Mouse (Mus musculus): ENCODE results near the gene Rbm17. TPM values are rescaled to one million over a fixed set of nuclear protein-coding genes. Genes with fewer than 3 reads are reported as not detected.
"Not testable (repeated sequence)": the region's sequence is repeated elsewhere in the genome, so short reads cannot be mapped to it uniquely, and the experiment has no call there.

Gene Rbm17
- total and polyA plus RNA-seq, 2 experiments, result 19.5 to 73.6 TPM

GRCm38 (mm10) chr2:11543158-11543557 is 60.8 kb downstream of the Rbm17 start:
- no peak for DNase-seq (ENCODE audit: extremely low read depth, low read depth, low spot score)
- Histone ChIP-seq H3K4me1 (ENCODE audit: control insufficient read depth, insufficient read depth, low read length) (peaks cover 4% of the 10 kb centered on the region; the same call in 1 of the 2 replicates), H3K4me3 (ENCODE audit: insufficient read depth, low read depth, low read length) (no peak overlapping the region), H3K27ac (replicated peaks; ENCODE audit: insufficient read depth, low read depth, low read length) (no peak overlapping the region), H3K27me3 (ENCODE audit: control insufficient read depth, insufficient read depth, low read length) (no peaks in the 10 kb centered on the region), H3K36me3 (ENCODE audit: control insufficient read depth, insufficient read depth, low read length) (no peaks in the 10 kb centered on the region), H3K9ac (ENCODE audit: low read depth, low read length) (no peak overlapping the region), H3K79me2 (ENCODE audit: control insufficient read depth, insufficient read depth, low read length) (no peaks in the 10 kb centered on the region)
- WGBS, result 79% methylated on average over 7 of the region's 7 CpGs
- TF ChIP-seq POLR2A (IDR thresholded peaks at IDR 0.05; ENCODE audit: extremely low read depth, insufficient read depth, low read length) (no peak), CTCF (IDR thresholded peaks at IDR 0.05; ENCODE audit: low read depth, low read length) (0 out of 2 replicates have a peak, but pooled peaks have one; percentile 14)

- no peaks in the 10 kb centered on the region for H3K27me3 ChIP-seq (ENCODE audit: control insufficient read depth, insufficient read depth, low read length)
- TF ChIP-seq CTCF (IDR thresholded peaks at IDR 0.05; ENCODE audit: low read depth, low read length), result peak; percentile 71
- TF ChIP-seq POLR2A (IDR thresholded peaks at IDR 0.05; ENCODE audit: extremely low read depth, insufficient read depth, low read length), result no peak
- H3K9ac ChIP-seq (ENCODE audit: low read depth, low read length), result no peak overlapping the region
- H3K36me3 ChIP-seq (ENCODE audit: control insufficient read depth, insufficient read depth, low read length), result no peaks in the 10 kb centered on the region
- DNase-seq (ENCODE audit: extremely low read depth, low read depth, low spot score), result peak; percentile 70
- H3K79me2 ChIP-seq (ENCODE audit: control insufficient read depth, insufficient read depth, low read length), result no peaks in the 10 kb centered on the region
- WGBS, result 29% methylated on average over 1 of the region's 1 CpGs
- H3K4me3 ChIP-seq (ENCODE audit: insufficient read depth, low read depth, low read length), result no peak overlapping the region
- peaks cover 4% of the 10 kb centered on the region; the same call in 1 of the 2 replicates for H3K4me1 ChIP-seq (ENCODE audit: control insufficient read depth, insufficient read depth, low read length)
- H3K27ac ChIP-seq (replicated peaks; ENCODE audit: insufficient read depth, low read depth, low read length), result no peak overlapping the region
These were observed 61.3 kb downstream of the Rbm17 start for GRCm38 (mm10) chr2:11542640-11543039.

DNA sequence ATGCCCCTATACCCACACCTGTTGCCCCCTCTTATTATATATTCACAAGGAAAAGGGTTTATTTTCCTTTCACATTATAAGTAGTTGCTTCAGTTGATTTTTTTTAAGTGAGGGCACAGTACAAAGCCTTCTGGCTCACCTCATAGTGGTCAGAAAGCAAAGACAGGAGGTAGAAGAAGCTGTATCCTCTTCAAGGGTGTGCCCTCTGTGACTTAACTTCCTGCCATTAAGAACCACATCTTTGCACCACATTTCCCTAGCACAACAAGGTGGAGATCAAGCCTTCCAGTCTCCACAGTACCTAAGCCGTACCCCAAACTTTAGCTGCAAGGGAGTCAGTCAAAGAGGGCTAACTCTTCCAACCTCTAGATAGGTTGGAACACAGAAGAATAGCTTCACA is 61.8 kb downstream of the Rbm17 start:
- DNase-seq (ENCODE audit: extremely low read depth, low read depth, low spot score), result no peak
- Histone ChIP-seq H3K79me2 (ENCODE audit: control insufficient read depth, insufficient read depth, low read length) (no peaks in the 10 kb centered on the region), H3K27ac (replicated peaks; ENCODE audit: insufficient read depth, low read depth, low read length) (no peak overlapping the region), H3K27me3 (ENCODE audit: control insufficient read depth, insufficient read depth, low read length) (no peaks in the 10 kb centered on the region), H3K9ac (ENCODE audit: low read depth, low read length) (no peak overlapping the region), H3K4me3 (ENCODE audit: insufficient read depth, low read depth, low read length) (no peak overlapping the region), H3K4me1 (ENCODE audit: control insufficient read depth, insufficient read depth, low read length) (peaks cover 4% of the 10 kb centered on the region; the same call in 1 of the 2 replicates), H3K36me3 (ENCODE audit: control insufficient read depth, insufficient read depth, low read length) (no peaks in the 10 kb centered on the region)
- 100% methylated on average over 1 of the region's 1 CpGs for WGBS
- TF ChIP-seq CTCF (IDR thresholded peaks at IDR 0.05; ENCODE audit: low read depth, low read length) (no peak), POLR2A (IDR thresholded peaks at IDR 0.05; ENCODE audit: extremely low read depth, insufficient read depth, low read length) (no peak)

- not testable (repeated sequence) for H3K9ac ChIP-seq (ENCODE audit: low read depth, low read length); H3K4me1 ChIP-seq (ENCODE audit: control insufficient read depth, insufficient read depth, low read length); H3K36me3 ChIP-seq (ENCODE audit: control insufficient read depth, insufficient read depth, low read length); H3K27me3 ChIP-seq (ENCODE audit: control insufficient read depth, insufficient read depth, low read length); H3K79me2 ChIP-seq (ENCODE audit: control insufficient read depth, insufficient read depth, low read length); H3K27ac ChIP-seq (replicated peaks; ENCODE audit: insufficient read depth, low read depth, low read length); DNase-seq (ENCODE audit: extremely low read depth, low read depth, low spot score); H3K4me3 ChIP-seq (ENCODE audit: insufficient read depth, low read depth, low read length)
- 61% methylated on average over 1 of the region's 1 CpGs for WGBS
These were observed 62.4 kb downstream of the Rbm17 start for GRCm38 (mm10) chr2:11541528-11541927.

GRCm38 (mm10) chr2:11535966-11536365 is 68.0 kb downstream of the Rbm17 start:
- DNase-seq (ENCODE audit: extremely low read depth, low read depth, low spot score), result peak; percentile 89
- Histone ChIP-seq H3K79me2 (ENCODE audit: control insufficient read depth, insufficient read depth, low read length) (no peaks in the 10 kb centered on the region), H3K4me1 (ENCODE audit: control insufficient read depth, insufficient read depth, low read length) (peaks cover 8% of the 10 kb centered on the region), H3K27ac (replicated peaks; ENCODE audit: insufficient read depth, low read depth, low read length) (peak overlapping the region; percentile 97), H3K9ac (ENCODE audit: low read depth, low read length) (peak overlapping the region; percentile 71; the same call in 1 of the 2 replicates), H3K4me3 (ENCODE audit: insufficient read depth, low read depth, low read length) (peak overlapping the region; percentile 50; the same call in 1 of the 2 replicates), H3K36me3 (ENCODE audit: control insufficient read depth, insufficient read depth, low read length) (no peaks in the 10 kb centered on the region), H3K27me3 (ENCODE audit: control insufficient read depth, insufficient read depth, low read length) (no peaks in the 10 kb centered on the region)
- 26% methylated on average over 8 of the region's 8 CpGs for WGBS
- TF ChIP-seq CTCF (IDR thresholded peaks at IDR 0.05; ENCODE audit: low read depth, low read length) (no peak), POLR2A (IDR thresholded peaks at IDR 0.05; ENCODE audit: extremely low read depth, insufficient read depth, low read length) (no peak)

Other genes starting within 250 kb of the Rbm17 start
- 6.3 and 10.2 TPM in 2 replicates for gene Pfkfb3, start 50.1 kb downstream of the Rbm17 start, total RNA-seq (2014; rRNA removed)
- gene Pfkfb3, start 50.1 kb downstream of the Rbm17 start, polyA plus RNA-seq (2012; rRNA removed), result 2.3 and 5.1 TPM in 2 replicates
- gene Gm17490, start 22.1 kb upstream of the Rbm17 start, total RNA-seq (2014; rRNA removed), result not detected in 2 replicates
- not detected in 2 replicates for gene Gm17490, start 22.1 kb upstream of the Rbm17 start, polyA plus RNA-seq (2012; rRNA removed)
- gene Il2ra, start 38.7 kb upstream of the Rbm17 start, total RNA-seq (2014; rRNA removed), result 0.07 and 0.09 TPM in 2 replicates
- gene Il2ra, start 38.7 kb upstream of the Rbm17 start, polyA plus RNA-seq (2012; rRNA removed), result 0.04 TPM in 2 replicates
- gene Il15ra, start 101.1 kb upstream of the Rbm17 start, total RNA-seq (2014; rRNA removed), result 46.6 and 59.8 TPM in 2 replicates
- gene Il15ra, start 101.1 kb upstream of the Rbm17 start, polyA plus RNA-seq (2012; rRNA removed), result 20.1 and 24.9 TPM in 2 replicates
- 35.4 and 40.0 TPM in 2 replicates for gene Fbh1, start 173.4 kb upstream of the Rbm17 start, total RNA-seq (2014; rRNA removed)
- gene Fbh1, start 173.4 kb upstream of the Rbm17 start, polyA plus RNA-seq (2012; rRNA removed), result 20.4 and 21.1 TPM in 2 replicates
- gene Ankrd16, start 173.7 kb upstream of the Rbm17 start, total RNA-seq (2014; rRNA removed), result 12.3 and 13.7 TPM in 2 replicates
- 17.7 and 26.3 TPM in 2 replicates for gene Ankrd16, start 173.7 kb upstream of the Rbm17 start, polyA plus RNA-seq (2012; rRNA removed)